Mouse (Mus musculus): ENCODE results near the gene Dnah14.

GRCm38 (mm10) chr1:181555475-181555874 lies 20.9 kb upstream of the Dnah14 start:
- no peak for TF ChIP-seq CTCF (IDR thresholded peaks at IDR 0.05; ENCODE audit: insufficient read depth, low read depth, low read length)
- no peak for TF ChIP-seq POLR2A (IDR thresholded peaks at IDR 0.05; ENCODE audit: insufficient read depth, low read depth, low read length)
